Mouse (Mus musculus): ENCODE measurements at regions not wholly inside any gene's neighbourhood (a gene's known extent, or its start where the extent isn't known, plus 50 kb on each side); places are given as distances from the start of the nearest gene placed in this dataset.

GRCm38 (mm10) chr8:37398957-37399356, 405.6 kb downstream of the AI429214 start:
- no peak for DNase-seq (ENCODE audit: low spot score)

DNA sequence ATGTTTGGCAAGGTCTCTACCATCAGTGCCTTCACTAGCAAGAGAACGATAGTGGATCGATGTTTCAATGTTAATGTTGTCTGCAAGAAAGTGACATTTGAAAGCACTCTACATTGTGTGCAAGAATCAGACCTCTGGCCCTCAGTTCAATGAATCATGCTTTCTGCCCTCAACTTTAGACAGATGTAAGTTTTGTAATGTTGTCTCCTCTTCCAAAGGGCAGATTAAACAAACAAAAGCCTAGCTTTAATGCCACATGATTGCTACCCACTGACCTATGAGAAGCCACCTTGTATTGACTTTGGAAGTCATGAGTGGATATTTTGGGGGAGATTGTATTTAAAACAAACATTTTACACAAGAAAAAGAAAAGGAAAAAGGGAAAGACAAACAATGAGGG, 429.2 kb downstream of the AI429214 start:
- DNase-seq (ENCODE audit: low spot score), result no peak

- DNase-seq (ENCODE audit: low spot score), result no peak
Measured at GRCm38 (mm10) chr8:37424588-37424987, 431.2 kb downstream of the AI429214 start.

DNA sequence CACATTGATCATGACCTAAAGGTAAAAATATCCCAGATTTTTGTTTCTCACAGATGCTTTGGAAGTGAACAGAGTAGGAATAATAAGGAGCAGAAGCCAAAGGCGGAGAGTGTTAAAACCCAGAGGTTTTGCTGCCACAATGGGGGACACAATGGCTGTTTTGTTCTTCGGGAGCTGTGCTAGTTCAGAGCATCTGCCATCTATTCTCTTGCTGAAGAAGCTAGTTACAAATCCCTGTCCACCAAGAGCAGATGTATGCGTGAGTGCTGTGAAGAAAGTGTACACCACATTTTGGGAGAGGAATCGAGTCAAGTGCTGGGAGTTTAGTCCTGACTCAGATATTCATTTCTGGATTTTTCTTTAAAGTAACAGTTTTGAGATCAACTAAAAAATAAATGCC, 435.4 kb downstream of the AI429214 start:
- DNase-seq (ENCODE audit: low spot score), result no peak

DNA sequence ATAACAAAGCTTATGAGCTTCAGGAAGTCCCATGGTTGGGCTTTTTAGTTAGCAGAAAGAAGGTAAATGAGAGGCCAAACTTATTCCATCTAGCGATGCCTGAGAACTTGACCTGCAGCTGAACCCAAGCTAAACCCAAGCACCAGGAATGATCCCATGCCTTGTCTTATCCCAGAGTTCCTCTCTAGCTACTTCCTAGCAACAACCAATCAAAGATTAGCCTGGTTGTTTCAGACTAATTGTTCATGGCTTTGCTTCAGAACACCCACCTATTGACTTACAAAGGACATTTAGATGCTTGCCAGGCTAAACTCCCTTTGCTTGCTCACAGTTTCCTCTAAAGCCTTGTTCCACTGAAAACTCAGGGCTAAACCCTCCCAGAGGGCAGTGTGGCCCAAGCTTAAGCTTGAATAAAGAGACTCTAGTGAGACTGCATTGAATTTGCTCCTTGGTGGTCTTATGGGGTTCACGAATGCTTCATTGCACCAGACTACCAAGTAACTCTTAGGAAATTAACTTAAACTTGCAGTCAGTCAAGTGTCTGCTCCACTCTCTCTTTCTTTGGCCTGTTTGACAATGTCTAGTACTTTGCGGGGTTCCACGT, 467.2 kb downstream of the AI429214 start:
- peak; percentile 4 for DNase-seq (ENCODE audit: low spot score)

- no peak for DNase-seq (ENCODE audit: low spot score)
Measured at GRCm38 (mm10) chr8:37465651-37466050, 472.2 kb downstream of the AI429214 start.

- DNase-seq (ENCODE audit: low spot score), result no peak
Measured at GRCm38 (mm10) chr8:37467656-37468055, 474.3 kb downstream of the AI429214 start.
